Comparison of ENCODE assay signal across 10 mouse cellular contexts in the genomic region with DNA sequence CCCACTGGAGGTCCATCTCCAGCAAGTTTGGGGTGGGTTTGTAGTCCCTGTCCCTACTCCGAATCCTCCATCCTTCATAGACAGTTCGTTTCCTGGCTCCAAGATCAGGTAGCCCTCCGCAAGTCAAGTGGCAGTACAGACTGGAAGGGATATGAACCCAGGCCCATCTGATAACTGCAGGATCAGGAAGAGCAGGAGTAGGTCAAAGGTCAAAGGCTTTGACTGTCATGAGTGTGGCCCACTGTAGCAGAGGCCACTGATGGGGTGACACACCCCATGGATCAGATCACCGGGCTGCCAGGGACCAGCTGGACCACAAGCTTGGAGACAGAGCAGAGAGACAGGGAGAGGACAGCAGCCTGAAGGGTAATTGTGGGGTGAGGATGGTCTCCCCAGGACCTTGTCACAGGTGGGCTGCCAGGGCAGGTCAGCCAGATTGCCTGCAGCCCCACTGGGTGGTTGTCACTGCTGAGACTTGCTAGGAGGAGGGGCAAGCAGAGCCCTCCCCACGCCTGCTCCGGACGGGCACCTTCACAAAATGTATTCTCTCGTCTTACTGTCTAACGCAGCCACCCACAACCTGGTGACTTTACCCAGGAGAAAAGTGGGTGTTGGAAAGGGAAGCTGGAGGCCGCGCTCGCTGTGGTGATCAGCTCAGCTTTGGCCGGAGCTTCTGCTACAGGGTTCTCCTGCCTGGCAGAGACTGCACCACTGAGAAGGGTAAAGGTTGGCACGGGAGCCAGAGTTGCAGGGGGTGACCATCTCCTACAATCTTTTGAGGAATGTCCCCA. TPM values are rescaled to one million over a fixed set of nuclear protein-coding genes. Genes with fewer than 3 reads are reported as not detected.
DNase-seq lines count a peak whose midpoint lies in the region; ATAC-seq lines count a peak whose summit lies in the region.
"Had no signal": no experiment of that assay in that cellular context is flagged by ENCODE, and none has a peak within 500 bp of the region (broad histone marks: within the 10 kb centered on the region; RNA-seq: fewer than 3 reads in every experiment).

No protein-coding gene starts in this region.

- peaks cover 48% of the 10 kb centered on the region for H3K4me1 ChIP-seq in liver, embryonic 13.5 days (replicated peaks)

- H3K4me3 ChIP-seq in liver, embryonic 13.5 days (replicated peaks), result 0 out of 2 replicates have a peak overlapping the region, but pooled peaks have one; percentile 73
- H3K4me3 ChIP-seq: hindbrain, embryonic 15.5 days had no signal

- DNase-seq in frontal cortex, postnatal 36 days (ENCODE audit: low spot score in 2 of 2), result peak; percentile 43 to 55
- DNase-seq in frontal cortex, postnatal 25 days (ENCODE audit: low spot score in 2 of 2), result no peak
- peak; percentile 45 to 61 for DNase-seq in left cerebral cortex, adult 18-20 months (ENCODE audit: low spot score in 2 of 2)
- DNase-seq in left cerebral cortex, postnatal 10 days (ENCODE audit: extremely low spot score in 1 of 2, low spot score in 2 of 2), result no peak
- peak; percentile 43 for DNase-seq in NIH3T3 (ENCODE audit: low read depth)
- no peak for DNase-seq in liver, embryonic 13.5 days
- no peak for DNase-seq in B cell, adult 2 months
- no peak for DNase-seq in thymus, postnatal 25 days
- DNase-seq: cerebellum, adult 9-11 months had no signal

- WGBS in liver, embryonic 13.5 days (ENCODE audit: insufficient replicate concordance), result 79% methylated on average over 14 of the region's 14 CpGs

- H3K27ac ChIP-seq in liver, embryonic 13.5 days, result no peak overlapping the region
- H3K27ac ChIP-seq: hindbrain, embryonic 15.5 days had no signal

- no peak for ATAC-seq in liver, embryonic 13.5 days (ENCODE audit: low read depth)

- 0 out of 2 replicates have a peak overlapping the region, but pooled peaks have one; percentile 23 for H3K9ac ChIP-seq in liver, embryonic 13.5 days
- H3K9ac ChIP-seq: hindbrain, embryonic 15.5 days had no signal

- intact Hi-C loops in left cerebral cortex, postnatal 10 days (cut with DNase I), result no loop called here

- peaks cover 46% of the 10 kb centered on the region for H3K27me3 ChIP-seq in liver, embryonic 13.5 days

- H3K4me2 ChIP-seq in liver, embryonic 13.5 days, result peak overlapping the region; percentile 92
- H3K4me2 ChIP-seq: hindbrain, embryonic 15.5 days had no signal

- no peaks in the 10 kb centered on the region for H3K9me3 ChIP-seq in liver, embryonic 13.5 days (replicated peaks)
- H3K9me3 ChIP-seq: hindbrain, embryonic 15.5 days had no signal

- no peaks in the 10 kb centered on the region for H3K36me3 ChIP-seq in liver, embryonic 13.5 days
- H3K36me3 ChIP-seq: hindbrain, embryonic 15.5 days had no signal

RNA-seq across cellular contexts. Expression of a gene that starts 2.4 kb away (rescaled TPM):
- total RNA-seq in left cerebral cortex, adult 18-20 months (2021), result 10 to 100 TPM; 43.3 to 44.4 TPM
- 10 to 100 TPM; 48.4 to 50.2 TPM for total RNA-seq in left cerebral cortex, postnatal 10 days (2021)
- polyA plus RNA-seq in liver, embryonic 13.5 days (2015; fragmentation: Nextera tagmentation; extraction: Ambion mirVana), result 16.1 and 17.1 TPM in 2 replicates

RNA-seq across cellular contexts. Expression of a gene that starts 3.4 kb away (rescaled TPM):
- 10 to 100 TPM; 15.9 to 17.3 TPM for total RNA-seq in left cerebral cortex, adult 18-20 months (2021)
- 10 to 100 TPM in 1 of 2 experiments, 1 to 10 TPM in 1; 7.8 to 10.0 TPM for total RNA-seq in left cerebral cortex, postnatal 10 days (2021)
- 6.3 and 7.4 TPM in 2 replicates for polyA plus RNA-seq in liver, embryonic 13.5 days (2015; fragmentation: Nextera tagmentation; extraction: Ambion mirVana)

RNA-seq across cellular contexts. Expression of a gene that starts 30.8 kb away (rescaled TPM):
- total RNA-seq in left cerebral cortex, adult 18-20 months (2021), result 10 to 100 TPM; 32.2 to 33.5 TPM
- total RNA-seq in left cerebral cortex, postnatal 10 days (2021), result 10 to 100 TPM; 47.2 to 47.5 TPM
- polyA plus RNA-seq in liver, embryonic 13.5 days (2015; fragmentation: Nextera tagmentation; extraction: Ambion mirVana), result 2.9 TPM in 1 of 2 replicates, not detected in the other

Comparison
In these comparisons a context has a peak if more than half of its experiments do, and no peak if none do; other contexts are left out.
1. DNase-seq: peak in frontal cortex, postnatal 36 days (2 of 2), left cerebral cortex, adult 18-20 months (2 of 2) and NIH3T3 (single experiment); none in frontal cortex, postnatal 25 days (0 of 2), left cerebral cortex, postnatal 10 days (0 of 2), liver, embryonic 13.5 days (single experiment), B cell, adult 2 months (0 of 2) and thymus, postnatal 25 days (single experiment).